Mouse (Mus musculus) monocyte, adult 2 months (primary cell): ENCODE data around the gene Parp16.
"Not testable (repeated sequence)": the region's sequence is repeated elsewhere in the genome, so short reads cannot be mapped to it uniquely, and the experiment has no call there.

Source experiments
- DNase-seq, 2 experiments: peaks; one replicate each; pipeline ENCODE4 v3.0.0; 2022; ENCODE audit warnings: low spot score in 2 of 2, low read depth in 1 of 2

Parp16 gene

DNA sequence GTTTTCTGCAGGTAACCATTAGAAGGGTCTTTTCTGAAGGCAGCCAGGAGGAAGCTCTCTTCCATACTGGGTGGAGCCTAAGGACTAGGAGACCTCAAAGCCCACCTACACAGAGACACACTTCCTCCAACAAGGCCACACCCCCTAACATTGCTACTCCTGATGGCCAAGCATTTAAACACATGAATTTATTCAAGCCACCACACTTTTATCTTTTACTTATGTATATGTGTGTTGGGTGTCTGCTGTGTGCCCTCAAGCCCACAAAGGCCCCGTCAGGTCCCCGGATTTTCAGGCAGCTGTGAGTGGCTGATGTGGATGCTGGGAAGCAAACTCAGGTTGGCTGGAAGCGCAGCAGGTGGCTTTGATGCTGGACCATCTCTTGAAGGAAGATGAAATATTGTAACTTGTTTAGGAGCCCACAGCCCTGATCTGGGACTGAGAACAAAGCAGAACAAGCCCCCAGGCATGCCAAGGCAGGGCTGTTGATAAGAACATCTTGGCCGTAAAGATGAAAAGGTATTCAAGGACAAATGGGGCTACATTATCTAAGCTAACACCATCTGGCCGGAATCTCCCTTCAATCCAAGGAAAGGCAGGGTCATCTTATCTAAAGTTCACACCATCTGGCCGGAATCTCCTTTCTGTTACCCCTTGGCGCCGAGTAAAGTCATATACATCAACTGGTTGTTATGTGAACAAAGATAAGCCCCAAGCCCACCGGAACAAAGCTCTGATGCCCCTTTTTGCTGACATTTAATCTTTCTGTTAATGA is 12.1 kb downstream of the Parp16 start:
- DNase-seq, result not testable (repeated sequence)

DNA sequence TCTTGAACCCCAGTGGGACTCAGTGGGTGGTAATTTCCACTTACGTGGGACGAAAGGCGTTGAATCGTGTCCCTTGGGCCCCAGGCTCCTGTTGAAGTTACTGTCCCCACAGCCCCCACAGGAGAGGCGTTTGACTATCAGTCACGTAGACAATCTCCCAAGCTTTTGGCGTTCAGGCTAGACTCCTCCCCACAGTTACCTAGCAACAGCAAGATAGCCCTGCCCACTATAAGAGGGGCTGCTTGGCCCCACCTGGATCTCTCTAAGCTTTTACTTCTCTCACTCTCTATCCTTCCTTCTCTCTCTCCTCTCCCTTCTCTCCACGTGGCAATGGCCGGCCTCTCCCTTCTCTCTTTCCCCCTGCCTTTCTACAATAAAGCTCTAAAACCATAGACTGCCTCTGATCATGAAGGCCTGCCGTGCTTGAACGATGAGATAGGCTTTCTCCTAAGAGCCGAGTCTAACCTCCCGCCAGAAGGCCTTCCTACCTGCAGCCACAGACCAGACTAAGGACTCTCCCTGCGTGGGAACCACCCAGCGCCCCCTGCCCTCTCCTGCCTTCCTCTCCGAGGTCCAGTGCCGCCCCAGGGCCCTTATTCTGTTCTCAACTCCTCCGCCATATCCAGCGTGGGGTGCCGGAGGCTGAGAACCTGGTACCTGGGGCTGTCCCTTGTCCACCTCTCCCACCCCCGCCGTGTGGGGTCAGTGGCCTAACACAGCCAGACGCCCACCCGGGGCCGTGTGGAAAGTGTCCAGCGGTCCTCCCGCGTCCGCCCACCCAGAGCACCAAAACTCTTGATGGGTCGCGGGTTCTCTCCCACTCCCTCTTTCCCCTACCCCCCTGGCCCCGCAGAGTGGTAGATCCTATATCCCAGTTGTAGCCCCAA is 13.4 kb downstream of the Parp16 start:
- DNase-seq, result no peak

DNA sequence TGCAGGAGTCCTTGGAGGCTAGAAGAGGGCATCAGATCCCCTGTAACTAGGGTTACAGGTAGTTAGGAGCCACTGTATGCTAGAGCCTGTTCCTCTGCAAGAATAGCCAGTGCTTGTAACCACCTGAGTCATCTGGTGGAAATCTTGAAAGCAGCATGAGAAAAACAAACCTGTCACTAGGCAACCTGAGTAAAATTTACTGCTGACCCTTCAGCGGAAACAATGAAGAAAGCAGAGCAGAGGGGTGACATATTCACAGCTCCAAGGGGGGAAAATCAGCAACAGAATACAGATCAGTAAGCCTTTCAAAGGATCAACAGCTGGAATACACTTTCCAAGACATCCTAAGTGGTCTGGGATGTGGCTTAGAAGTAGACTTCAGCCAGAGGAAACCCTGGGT is 16.4 kb downstream of the Parp16 start:
- DNase-seq, result no peak

GRCm38 (mm10) chr9:65214425-65214777 is 19.2 kb downstream of the Parp16 start:
- DNase-seq, result no peak

DNA sequence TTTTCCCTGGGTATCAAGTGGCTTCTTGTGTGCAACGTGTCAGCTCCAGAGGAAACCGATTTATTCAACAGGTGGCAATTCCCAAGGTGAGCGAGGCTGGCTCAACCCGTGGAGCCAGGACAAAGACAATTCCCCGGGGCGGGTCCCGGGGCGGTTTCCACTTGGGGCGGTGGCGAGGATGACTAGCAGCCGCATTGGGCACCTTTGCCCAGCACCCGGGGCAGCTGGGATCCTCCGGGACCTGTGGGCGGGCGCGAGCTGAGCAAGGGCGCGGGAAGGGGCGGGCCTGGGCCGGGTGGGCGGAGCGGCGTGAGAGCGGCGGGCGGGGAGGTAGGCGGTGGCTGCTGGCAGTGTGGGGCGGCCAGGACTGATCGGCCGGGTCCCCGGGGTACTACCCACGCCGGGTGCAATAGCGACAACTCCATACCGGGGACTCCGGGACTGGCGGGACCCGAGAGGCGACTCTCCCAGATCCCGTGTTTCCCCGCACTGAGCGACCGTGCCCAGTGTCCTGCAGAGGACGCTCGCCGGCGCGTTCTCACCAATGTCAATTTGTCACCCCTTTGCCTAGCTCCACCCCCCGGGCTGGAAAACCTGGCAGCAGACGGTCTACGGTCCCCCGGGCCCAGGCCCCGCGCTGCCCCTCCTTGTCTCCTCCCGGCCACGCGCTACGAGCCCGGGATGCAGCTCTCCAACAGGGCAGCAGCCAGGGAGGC is 19.8 kb downstream of the Parp16 start:
- peak; percentile 29 to 48 for DNase-seq

- no peak for DNase-seq
Observed at GRCm38 (mm10) chr9:65215494-65216126, 20.5 kb downstream of the Parp16 start.

DNA sequence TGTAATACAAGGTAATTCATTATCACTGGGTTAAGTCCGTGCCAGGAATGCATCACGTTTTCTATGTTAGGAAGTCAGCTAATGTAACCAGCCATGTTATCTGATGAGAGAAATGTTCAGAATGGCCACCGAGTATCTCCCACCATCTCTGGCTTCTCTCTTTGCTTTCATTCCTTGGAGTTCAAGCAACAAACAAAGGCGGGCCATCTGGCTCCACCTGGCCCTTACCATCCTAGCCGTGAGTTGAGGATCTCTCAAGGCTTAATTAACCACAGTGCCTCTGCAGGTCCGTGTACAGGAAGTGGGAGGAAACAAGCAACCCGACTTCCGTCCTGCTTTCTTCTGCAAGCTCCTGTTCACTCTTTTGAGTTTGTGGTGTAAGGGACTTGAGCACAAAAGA is 21.8 kb downstream of the Parp16 start:
- DNase-seq, result no peak

GRCm38 (mm10) chr9:65217661-65218060 is 22.5 kb downstream of the Parp16 start:
- no peak for DNase-seq

GRCm38 (mm10) chr9:65218916-65219315 is 23.8 kb downstream of the Parp16 start:
- DNase-seq, result no peak

DNA sequence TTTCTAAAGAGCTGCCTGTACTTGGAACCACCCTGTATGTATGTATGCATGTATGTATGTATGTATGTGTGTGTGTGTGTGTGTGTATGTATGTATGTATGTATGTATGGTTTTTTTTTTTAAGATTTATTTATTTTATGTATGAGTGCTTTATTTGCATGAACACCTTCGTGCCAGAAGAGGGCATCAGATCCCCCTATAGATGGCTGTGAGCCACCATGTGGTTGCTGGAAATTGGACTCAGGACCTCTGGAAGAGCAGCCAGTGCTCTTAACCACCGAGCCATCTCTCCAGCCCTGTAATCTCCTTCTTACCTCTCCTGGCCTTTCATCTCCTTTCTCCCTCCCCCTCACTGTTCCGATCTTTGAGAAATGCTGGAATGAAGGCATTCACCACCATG is 25.2 kb downstream of the Parp16 start:
- not testable (repeated sequence) for DNase-seq

GRCm38 (mm10) chr9:65223927-65224326 is 28.8 kb downstream of the Parp16 start:
- no peak for DNase-seq

DNA sequence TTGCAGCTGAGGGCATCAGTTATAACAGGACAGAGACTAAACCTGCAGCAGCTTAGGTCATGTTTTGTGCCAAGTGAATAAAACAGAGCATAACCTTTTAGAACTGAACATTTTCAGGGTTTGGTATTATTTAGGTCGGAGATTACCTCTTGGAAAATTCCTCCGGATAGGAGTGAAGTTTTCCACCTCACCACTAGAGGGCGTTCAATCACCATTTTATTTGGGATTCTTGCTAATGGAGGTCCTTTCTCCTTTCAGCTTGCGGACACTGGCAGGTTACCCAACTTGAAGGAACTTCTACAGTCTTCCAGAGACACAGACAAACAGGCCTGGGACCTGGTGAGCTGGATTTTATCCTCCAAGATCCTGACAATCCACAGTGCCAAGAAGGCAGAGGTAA is 30.6 kb downstream of the Parp16 start:
- no peak for DNase-seq

GRCm38 (mm10) chr9:65230250-65230649 is 35.1 kb downstream of the Parp16 start:
- no peak for DNase-seq

GRCm38 (mm10) chr9:65231284-65231683 is 36.1 kb downstream of the Parp16 start:
- DNase-seq, result no peak

DNA sequence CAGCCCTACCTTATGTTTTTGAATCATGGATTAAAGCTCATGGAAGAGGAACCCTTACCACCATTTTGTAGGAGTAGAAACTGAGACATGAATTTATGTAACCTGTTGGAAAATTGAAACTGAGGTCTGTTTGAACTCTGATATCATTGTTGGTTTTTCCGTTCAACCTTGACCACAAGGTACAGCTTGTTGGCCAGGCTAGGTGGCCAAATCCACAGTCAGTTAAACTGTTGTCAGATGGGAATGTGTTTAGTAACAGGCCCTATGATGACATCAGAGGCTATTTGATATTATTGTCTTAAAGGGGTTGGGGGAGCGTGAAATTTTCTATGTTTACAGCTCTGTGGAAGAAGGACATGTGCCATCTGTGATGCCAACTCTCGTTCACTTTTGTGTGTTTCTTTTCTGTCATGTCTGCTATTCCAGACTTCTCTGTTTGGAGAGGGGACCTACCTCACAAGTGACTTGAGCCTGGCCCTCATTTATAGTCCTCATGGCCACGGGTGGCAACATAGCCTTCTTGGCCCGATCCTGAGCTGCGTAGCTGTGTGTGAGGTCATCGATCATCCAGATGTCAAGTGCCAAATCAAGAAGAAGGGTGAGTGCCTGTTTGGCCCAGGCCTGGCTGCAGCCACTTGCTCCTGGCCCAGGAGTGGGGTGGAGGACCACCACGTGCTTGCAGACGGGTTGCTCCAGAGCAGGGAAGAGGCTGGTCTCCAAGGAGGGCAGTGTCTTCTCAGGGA is 38.3 kb downstream of the Parp16 start:
- no peak for DNase-seq

DNA sequence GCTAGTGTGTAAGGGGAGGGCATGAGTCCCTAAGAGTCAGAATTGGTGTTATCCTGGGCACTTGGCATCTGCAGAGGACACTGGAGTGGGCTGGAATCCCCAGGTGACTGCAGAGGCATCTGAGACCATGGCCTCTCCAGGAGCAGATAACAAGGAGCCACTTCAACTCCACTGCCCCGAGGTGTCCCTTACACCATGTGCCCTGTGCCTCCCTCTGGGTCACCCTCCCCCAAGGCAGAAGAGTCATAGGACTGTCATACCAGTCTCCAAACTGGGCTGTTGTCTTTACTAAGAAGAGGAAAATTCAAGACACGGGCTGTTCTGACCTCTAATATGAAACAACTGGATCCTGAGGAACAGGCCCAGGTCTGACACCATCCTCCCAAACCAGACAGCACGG is 39.6 kb downstream of the Parp16 start:
- DNase-seq, result no peak

- no peak for DNase-seq
Observed at GRCm38 (mm10) chr9:65235601-65236000, 40.4 kb downstream of the Parp16 start.

DNA sequence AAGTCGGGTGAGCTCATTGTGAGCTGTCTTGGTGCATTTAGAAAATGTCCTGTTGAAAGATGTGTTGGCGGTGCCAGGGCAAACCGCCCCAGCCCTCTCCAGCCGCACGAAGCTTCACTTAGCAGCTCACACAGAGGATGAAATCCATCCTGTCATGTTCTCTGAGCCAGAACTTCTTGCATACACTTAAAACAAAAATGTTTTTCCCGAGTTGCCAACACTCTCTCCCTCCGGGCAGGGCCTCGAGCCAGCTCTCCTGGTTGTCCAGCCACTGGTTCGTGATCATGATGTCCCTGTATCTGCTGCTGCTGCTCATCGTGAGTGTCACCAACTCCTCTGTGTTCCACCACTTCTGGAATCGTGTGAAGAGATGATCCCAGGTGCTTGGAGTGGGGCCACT is 42.5 kb downstream of the Parp16 start:
- no peak for DNase-seq

GRCm38 (mm10) chr9:65238191-65238760 is 43.1 kb downstream of the Parp16 start:
- DNase-seq, result no peak

DNA sequence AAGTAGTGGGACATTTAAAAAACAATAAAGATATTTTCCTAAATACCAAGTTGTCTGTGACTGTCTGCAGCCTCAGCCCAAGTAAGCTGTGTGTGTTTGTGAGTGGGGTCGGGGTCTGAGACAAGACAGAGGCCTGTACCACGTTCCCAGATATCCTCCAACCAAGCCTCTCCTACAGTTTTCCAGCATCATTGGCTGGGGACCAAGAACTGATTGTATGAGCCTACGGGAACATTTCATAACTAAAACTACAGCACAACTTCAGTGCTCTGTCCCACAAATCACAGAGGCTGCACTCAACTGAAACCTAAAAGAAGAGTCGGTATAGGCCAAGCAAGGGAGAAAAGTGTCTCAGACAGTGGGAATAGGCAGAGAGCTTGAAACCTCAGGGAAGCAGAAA is 44.0 kb downstream of the Parp16 start:
- DNase-seq, result no peak
